Mouse (Mus musculus): ENCODE data around the gene Olfml2a.

The Olfml2a gene

GRCm38 (mm10) chr2:38986580-38986979, 54.8 kb downstream of the Olfml2a start:
- in situ Hi-C loops (cut with MseI, MboI), result no loop called here

GRCm38 (mm10) chr2:38987371-38987770, 55.6 kb downstream of the Olfml2a start:
- in situ Hi-C loops (cut with MseI, MboI), result no loop called here

- in situ Hi-C loops (cut with MseI, MboI), result no loop called here
Observed at GRCm38 (mm10) chr2:38987803-38988510, 56.2 kb downstream of the Olfml2a start.

DNA sequence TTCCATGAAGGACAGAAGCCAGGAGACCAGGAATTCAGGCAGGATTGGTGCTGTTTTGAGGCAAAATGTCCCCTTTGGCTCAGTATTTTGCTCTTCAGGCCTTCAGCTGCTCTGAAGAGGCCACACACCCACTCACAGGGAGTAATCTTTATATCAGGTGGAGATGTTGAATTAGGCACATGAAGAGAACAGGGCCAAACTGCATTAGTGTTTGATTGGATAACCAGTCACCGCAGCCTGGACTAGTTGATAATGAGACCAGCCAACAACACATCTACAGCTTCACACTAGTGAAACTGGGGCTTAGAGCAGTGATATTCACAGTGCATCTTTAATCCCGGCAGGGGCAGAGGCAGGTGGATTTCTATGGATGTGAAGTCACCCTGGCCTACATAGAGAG, 57.2 kb downstream of the Olfml2a start:
- in situ Hi-C loops (cut with MseI, MboI), result no loop called here

- in situ Hi-C loops (cut with MseI, MboI), result no loop called here
Observed at GRCm38 (mm10) chr2:38992004-38992403, 60.2 kb downstream of the Olfml2a start.

GRCm38 (mm10) chr2:38992452-38992851, 60.7 kb downstream of the Olfml2a start:
- in situ Hi-C loops (cut with MseI, MboI), result no loop called here

DNA sequence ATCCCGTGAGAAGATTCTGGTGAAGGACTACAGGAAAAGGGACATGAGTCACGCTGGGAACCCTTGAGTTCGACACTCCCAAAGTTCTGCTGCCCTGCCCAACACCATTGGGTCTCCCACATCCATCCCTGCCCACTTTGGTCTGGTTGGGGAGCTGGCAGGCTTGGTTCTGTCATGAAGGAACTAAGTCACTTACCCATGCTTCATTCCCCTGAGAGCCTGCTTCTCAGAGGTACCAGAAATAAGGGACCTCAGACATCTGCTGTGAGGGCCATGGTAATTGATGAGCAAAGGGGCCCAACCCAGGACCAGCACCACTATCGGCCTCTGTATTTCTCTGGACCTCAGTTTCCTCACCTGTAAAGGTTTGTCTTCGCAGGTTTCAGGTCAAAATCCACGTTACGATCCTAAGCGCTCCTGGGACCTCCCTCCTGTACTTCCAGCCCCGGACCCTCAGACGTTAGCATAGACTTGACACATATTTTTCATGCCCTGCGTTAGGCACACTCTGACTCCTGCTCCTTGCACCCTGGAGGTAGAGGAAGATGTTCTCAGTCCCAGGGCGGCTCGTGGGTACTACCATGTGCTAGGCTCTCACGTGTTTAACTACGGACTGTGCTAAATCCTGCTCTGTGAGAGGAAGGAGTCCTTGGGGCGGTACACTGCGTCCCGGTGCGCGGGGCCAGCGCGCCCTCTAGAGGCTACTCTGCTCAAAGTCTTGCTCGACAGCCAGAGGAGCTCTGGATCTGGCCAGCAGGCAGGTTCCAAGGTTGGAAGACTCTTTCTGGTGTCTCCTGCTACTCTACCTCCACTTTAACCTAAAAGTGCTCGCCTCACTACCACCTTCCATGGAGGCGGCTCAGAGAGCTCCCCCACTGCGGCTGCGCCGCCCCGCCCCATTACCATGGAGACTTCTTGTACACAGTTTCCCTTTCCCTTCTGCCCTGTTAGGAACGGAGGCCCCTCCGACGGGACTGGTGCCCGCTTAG, 65.9 kb downstream of the Olfml2a start, which contains the start of gene Wdr38:
Gene Wdr38, plus strand, starts transcription at position 91 of the 989 bp plus-strand sequence.
- in situ Hi-C loops (cut with MseI, MboI), result loop anchor here (5.0 kb wide), 1 partner anchor 70 kb away; the partner anchor contains the start of gene Nr6a1 (in 2 of the 2)

DNA sequence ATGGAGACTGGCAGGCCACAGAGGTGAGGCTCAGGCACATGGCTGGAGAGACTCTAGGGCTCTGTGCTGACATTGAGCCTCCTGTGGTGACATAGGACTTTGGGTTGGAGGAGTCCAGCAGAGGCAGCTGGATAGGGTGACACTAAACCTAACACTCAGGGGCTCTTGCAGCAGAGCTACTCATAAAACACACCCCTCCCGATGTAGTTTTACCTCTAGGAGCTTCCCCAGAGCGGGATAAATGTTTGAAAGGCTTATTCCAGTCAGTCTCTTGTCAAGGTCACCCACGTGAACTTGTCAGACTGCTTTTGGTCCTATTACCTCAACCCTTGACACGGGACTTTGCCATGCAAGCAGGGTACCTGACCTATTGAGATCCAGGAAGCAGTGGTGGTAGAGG, 67.6 kb downstream of the Olfml2a start:
- in situ Hi-C loops (cut with MseI, MboI), result loop anchor here (5.0 kb wide), 1 partner anchor 72 kb away; the partner anchor contains the start of gene Nr6a1 (in 2 of the 2)

DNA sequence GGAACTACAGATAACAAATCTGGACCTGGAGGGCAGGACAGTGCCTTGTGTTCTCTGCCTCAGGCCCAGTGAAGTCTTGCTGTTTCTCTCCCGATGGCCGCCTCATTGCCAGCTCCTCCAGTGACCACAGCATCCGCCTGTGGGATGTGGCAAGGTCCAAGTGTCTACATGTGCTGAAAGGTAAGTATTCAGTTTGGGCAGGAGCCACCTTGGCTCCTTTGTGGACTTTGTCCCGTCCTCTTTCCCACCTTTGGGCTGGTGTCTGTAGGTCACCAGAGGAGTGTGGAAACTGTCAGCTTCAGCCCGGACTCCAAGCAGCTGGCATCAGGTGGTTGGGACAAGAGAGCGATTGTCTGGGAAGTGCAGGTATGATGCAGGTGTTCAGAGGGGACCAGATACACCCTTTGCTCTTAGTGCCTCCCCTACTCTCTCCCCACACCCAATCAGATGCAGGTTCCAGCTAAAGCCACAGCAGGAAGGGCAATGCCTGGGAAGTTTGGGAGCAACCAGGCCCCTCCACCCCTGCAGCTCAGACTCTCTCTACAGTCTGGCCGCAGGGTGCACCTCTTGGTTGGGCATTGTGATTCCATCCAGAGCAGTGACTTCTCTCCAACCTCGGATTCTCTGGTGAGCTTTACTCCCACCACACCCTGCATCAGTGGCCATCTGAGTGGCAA, 68.3 kb downstream of the Olfml2a start:
- in situ Hi-C loops (cut with MseI, MboI), result loop anchor here (5.0 kb wide), 1 partner anchor 73 kb away; the partner anchor contains the start of gene Nr6a1 (in 2 of the 2)

- in situ Hi-C loops (cut with MseI, MboI), result no loop called here
Observed at GRCm38 (mm10) chr2:39000587-39000919, 68.8 kb downstream of the Olfml2a start.

GRCm38 (mm10) chr2:39001866-39002265, 70.1 kb downstream of the Olfml2a start:
- in situ Hi-C loops (cut with MseI, MboI), result no loop called here

GRCm38 (mm10) chr2:39003106-39003505, 71.3 kb downstream of the Olfml2a start:
- in situ Hi-C loops (cut with MseI, MboI), result no loop called here

DNA sequence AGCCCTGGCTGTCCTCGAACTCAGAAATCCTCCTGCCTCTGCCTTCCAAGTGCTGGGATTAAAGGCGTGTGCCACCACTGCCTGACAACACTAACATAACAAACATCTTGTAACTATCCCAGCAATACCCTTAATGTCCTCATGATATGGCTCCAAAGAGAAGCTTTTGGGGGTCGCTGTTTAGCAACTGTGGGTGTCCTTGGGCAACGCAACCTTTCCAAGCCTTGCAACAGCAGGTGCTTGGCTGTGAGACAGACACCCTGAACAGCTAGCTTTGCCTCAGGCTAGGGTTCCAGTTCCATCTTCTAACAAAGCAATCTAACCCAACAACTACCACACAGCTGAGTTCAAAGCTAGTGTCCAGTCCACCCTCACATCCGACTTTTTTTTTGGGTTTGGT, 71.7 kb downstream of the Olfml2a start:
- in situ Hi-C loops (cut with MseI, MboI), result no loop called here

GRCm38 (mm10) chr2:39004372-39004771, 72.6 kb downstream of the Olfml2a start:
- in situ Hi-C loops (cut with MseI, MboI), result no loop called here

DNA sequence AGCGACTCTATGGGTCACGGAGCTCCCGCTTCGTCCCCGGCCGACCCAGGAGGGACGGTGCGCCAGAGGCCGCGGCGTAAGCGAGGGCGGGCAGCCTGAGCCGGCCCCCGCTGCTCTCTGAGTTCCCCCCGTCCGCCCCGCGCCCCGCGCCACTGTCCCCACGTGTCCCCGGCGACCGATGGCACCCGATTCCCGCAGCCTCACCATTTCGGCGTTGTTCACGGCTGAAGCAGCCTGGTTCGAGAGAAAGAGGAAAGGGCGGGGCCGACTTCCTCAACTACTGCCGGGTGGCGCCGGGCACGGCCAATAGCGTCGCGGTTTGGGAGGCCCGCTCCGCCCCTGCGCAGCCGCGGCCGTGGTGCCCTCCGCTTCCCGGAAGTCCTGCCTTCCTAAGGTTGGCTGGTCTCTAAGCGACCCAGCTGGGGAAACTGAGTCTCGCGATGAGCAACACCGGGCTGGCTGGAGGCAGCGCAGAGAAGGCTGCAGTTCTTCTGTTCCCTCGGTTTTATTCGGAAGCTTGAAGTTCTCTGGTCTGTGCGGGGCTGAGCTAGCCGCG, 73.2 kb downstream of the Olfml2a start, which contains the start of gene Arpc5l:
Gene Arpc5l, plus strand, starts transcription at position 469 of the 556 bp plus-strand sequence.
- in situ Hi-C loops (cut with MseI, MboI), result no loop called here

DNA sequence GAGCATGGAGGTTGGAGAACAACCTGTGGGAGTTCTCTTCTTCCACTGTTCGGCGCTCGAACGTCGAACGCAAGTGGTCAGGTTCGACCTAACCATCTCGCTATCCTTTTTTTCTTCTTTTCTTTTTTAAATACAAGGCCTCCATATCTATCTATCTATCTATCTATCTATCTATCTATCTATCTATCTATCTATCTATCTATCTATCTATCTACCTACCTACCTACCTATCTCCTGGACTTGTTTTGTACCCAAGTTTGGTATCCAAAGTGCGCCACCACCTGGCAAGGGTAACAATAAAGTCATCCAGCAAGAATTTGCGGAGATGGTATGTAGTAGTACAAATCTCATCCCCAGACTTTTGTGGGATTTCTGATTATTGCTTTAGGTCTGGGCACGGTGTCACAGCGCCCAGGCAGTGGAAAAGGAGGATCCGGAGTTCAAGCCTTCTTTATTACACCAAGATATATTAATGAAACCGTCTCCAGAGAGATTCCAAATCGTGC, 73.8 kb downstream of the Olfml2a start, which contains the start of gene Rpl35:
Gene Rpl35, minus strand, starts transcription at position 51 of the 506 bp plus-strand sequence.
- in situ Hi-C loops (cut with MseI, MboI), result no loop called here

- in situ Hi-C loops (cut with MseI, MboI), result no loop called here
Observed at GRCm38 (mm10) chr2:39006149-39006730, 74.5 kb downstream of the Olfml2a start.

GRCm38 (mm10) chr2:39007865-39008264, 76.1 kb downstream of the Olfml2a start:
- in situ Hi-C loops (cut with MseI, MboI), result no loop called here

DNA sequence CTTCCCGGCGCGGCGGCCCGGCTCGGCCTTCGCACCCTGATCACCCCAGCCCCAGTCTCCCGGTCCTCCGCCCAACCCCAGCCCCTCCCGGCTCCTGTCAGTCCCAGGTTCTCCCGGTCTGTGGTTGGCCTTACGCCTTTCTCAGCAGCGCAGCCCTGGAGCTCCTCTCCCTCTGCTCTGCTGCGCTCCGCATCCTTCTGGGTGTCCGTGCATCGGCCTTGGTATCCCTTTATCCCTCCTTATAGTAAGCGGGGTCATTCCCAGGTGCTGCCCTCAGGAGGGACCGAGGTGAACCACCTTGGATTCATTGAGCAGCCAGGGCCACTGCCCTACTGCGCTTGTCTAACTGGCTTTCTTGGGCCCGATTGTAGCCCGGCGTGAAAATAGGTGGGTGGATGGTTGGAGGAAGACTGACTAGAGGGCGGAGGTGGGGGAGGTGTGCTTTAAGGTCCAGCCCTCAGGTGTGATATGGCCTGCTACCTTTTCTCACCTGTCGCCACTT, 76.6 kb downstream of the Olfml2a start:
- in situ Hi-C loops (cut with MseI, MboI), result no loop called here

DNA sequence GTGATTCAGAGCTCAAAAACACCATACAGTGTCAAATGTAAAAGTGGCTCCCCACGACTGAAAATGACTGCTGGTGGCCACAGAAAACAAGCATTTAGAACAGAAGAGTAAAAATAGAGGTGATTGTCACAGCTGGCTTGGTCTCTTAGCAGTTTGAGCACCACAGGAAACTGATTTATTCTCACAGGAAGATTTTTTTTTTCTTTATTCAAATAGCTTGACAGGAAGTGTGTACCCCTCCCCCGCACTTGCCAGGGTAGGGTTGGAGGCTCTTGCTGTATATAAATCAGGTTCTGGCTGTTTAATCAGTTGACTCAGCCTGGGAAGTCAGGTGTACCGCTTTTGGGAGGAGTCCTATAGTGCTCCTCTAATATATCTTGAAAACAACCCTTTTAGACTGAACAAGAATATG, 77.2 kb downstream of the Olfml2a start:
- in situ Hi-C loops (cut with MseI, MboI), result no loop called here

All from mouse trophoblast stem cell (cell line).